Mouse (Mus musculus) stomach, embryonic 15.5 days (tissue): ENCODE data around the gene Ndel1. TPM values are rescaled to one million over a fixed set of nuclear protein-coding genes. Genes with fewer than 3 reads are reported as not detected.

ENCODE experiments used
- ATAC-seq: fragments of 200-750 bp; cut with Nextera tagmentation; 2 replicates; pipeline ENCODE4 v1.8.0; 2017; ENCODE audit warnings: low read depth, moderate number of reproducible peaks, moderate TSS enrichment; ENCODE audit not compliant: insufficient read depth, low FRiP score
- H3K27ac ChIP-seq: fragments of 300-500 bp; sonication (generic); 2 replicates; pipeline ENCODE4 v1.5.1; 2015; ENCODE audit warnings: mild to moderate bottlenecking, inconsistent platforms
- H3K27me3 ChIP-seq: fragments of 300-500 bp; sonication (generic); replicated peaks from 2 replicates; pipeline ENCODE4 v1.6.1; 2015; ENCODE audit warnings: inconsistent platforms
- H3K36me3 ChIP-seq: fragments of 300-500 bp; sonication (generic); 2 replicates; pipeline ENCODE4 v1.6.1; 2015; ENCODE audit warnings: inconsistent platforms
- H3K4me1 ChIP-seq: fragments of 300-500 bp; sonication (generic); 2 replicates; pipeline ENCODE4 v1.6.1; 2015; ENCODE audit warnings: inconsistent platforms
- H3K4me2 ChIP-seq: fragments of 300-500 bp; sonication (generic); 2 replicates; pipeline ENCODE4 v1.6.1; 2015; ENCODE audit warnings: mild to moderate bottlenecking, inconsistent platforms
- H3K4me3 ChIP-seq: fragments of 300-500 bp; sonication (generic); replicated peaks from 2 replicates; pipeline ENCODE4 v1.5.1; 2015; ENCODE audit warnings: inconsistent platforms
- H3K9ac ChIP-seq: fragments of 300-500 bp; sonication (generic); 2 replicates; pipeline ENCODE4 v1.6.1; 2015; ENCODE audit warnings: inconsistent platforms
- H3K9me3 ChIP-seq: fragments of 300-500 bp; sonication (generic); 2 replicates; pipeline ENCODE4 v1.6.1; 2016; ENCODE audit warnings: inconsistent platforms
- WGBS: fragments of 180-500 bp; shearing (Covaris S2); methylation state at CpG from one replicate; pipeline ENCODE4 v1.1.7; 2015; 5-methylcytosine and 5-hydroxymethylcytosine counted together
- polyA plus RNA-seq: library from polyadenylated mRNA; unstranded; fragments of >200 nt; fragmentation: Nextera tagmentation; extraction: Ambion mirVana; gene quantifications from 2 replicates; pipeline ENCODE4 v1.2.1, GENCODE M21; 2015

Ndel1 gene
- polyA plus RNA-seq, 1 experiment from 2014 or later: 80.4 TPM

DNA sequence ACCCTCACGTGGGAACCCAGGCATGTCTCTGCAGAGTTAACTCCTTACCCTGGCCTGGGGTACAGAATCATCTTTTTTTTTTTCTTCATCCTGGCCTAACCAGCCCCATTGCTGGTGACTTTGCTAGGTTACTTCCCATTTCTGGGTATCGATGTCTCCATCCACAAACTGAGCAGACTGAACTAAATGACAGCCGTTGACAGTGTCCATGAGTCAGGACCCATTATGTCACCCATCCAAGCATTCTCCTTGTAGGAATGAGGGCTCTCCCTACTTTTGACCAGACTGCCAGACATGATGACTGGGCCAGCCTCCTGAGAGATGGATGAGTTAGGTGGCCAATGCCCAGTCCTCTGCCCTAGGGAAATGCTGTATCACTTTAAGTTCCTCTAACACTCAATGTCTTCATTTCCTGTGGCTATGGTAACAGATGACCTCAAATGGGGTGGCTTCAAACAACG is 8.0 kb downstream of the Ndel1 start:
- no peak for ATAC-seq
- 60% methylated on average over 4 of the region's 4 CpGs for WGBS
- H3K4me1 ChIP-seq: 0 out of 2 replicates have a peak, but pooled peaks cover 8% of the 10 kb centered on the region
- no peak overlapping the region for H3K4me3 ChIP-seq
- no peak overlapping the region for H3K4me2 ChIP-seq
- no peak overlapping the region for H3K27ac ChIP-seq
- H3K36me3 ChIP-seq: no peaks in the 10 kb centered on the region
- no peaks in the 10 kb centered on the region for H3K9me3 ChIP-seq
- no peaks in the 10 kb centered on the region for H3K27me3 ChIP-seq
- H3K9ac ChIP-seq: no peak overlapping the region

DNA sequence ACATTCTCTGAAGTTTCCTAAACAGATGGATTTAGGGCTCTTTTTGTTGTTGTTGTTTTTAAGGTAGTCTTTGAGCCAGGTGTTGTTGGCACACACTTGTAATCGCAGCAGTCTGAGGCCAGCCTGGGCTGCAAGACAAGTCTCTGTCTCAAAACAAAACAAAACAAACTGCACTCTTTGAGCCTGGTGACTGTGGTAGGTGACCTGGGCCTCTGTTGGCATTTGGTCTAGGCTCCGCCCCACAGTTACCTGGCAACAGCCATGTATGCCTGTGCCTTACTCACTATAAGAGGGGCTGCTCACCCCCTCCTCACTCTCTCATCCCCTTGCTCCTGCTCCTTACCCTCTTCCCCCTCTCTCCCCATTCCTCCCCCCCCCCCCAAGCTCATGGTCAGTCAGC is 9.4 kb downstream of the Ndel1 start:
- whole genome bisulfite sequencing: 68% methylated on average over 2 of the region's 2 CpGs
- Histone ChIP-seq H3K27me3 (no peaks in the 10 kb centered on the region), H3K27ac (no peak overlapping the region), H3K36me3 (no peaks in the 10 kb centered on the region), H3K4me3 (no peak overlapping the region), H3K4me2 (no peak overlapping the region), H3K9me3 (no peaks in the 10 kb centered on the region), H3K9ac (no peak overlapping the region), H3K4me1 (0 out of 2 replicates have a peak, but pooled peaks cover 8% of the 10 kb centered on the region)
- ATAC-seq: no peak

DNA sequence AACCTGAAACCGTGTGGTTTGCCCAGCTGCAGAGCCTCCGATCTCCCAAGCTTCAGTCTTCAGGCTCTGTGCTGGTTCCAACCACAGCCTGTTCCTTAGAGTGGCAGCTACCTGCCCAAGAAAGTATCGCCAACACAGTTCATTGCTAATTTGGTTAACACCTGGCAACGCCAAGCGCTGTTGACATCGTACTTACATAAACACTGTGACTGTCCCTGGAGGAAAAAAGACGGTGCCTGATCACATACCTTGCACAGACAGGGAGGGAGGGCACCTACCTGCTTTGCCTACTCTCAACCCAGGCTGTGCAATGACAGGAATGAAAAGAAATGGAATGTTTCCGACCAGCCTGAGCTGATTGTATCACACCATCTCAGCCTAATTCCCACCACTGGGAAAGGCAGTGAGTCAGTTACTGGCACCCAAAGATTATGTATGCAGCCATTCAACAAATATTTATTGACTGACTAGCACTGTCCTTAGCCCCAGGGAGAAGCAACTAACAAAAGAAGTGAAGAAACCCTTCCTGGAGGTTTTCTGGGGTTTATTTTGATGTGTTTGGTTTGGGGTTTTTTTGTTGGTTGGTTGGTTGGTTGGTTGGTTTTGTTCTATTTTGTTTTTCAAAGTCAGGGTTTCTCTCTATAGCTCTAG is 11.6 kb downstream of the Ndel1 start:
- Histone ChIP-seq H3K4me2 (no peak overlapping the region), H3K9ac (no peak overlapping the region), H3K9me3 (no peaks in the 10 kb centered on the region), H3K36me3 (no peaks in the 10 kb centered on the region), H3K4me1 (0 out of 2 replicates have a peak, but pooled peaks cover 8% of the 10 kb centered on the region), H3K27me3 (no peaks in the 10 kb centered on the region), H3K4me3 (no peak overlapping the region), H3K27ac (no peak overlapping the region)
- WGBS: 67% methylated on average over 8 of the region's 8 CpGs
- ATAC-seq: no peak

DNA sequence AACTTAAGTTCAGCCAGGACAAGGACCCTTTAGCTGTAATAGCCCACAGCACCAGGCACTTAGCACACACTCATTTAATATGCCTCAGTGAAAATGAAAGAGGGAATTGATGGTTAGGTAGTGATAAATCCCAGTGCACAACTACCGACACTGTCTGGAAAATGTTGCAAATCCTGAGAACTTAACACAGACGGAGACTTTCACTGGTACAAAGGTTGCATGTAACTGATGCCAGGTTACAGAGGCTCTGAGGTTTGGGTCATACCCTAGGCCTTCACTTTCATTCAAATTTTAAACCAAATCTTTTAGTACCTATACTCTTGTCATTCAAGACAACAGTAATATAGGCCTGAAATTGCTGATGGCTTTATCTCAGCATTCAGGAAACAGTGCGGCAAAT is 14.3 kb downstream of the Ndel1 start:
- Histone ChIP-seq H3K4me3 (no peak overlapping the region), H3K9me3 (no peaks in the 10 kb centered on the region), H3K4me2 (no peak overlapping the region), H3K27ac (no peak overlapping the region), H3K36me3 (no peaks in the 10 kb centered on the region), H3K4me1 (peaks cover 7% of the 10 kb centered on the region), H3K9ac (no peak overlapping the region), H3K27me3 (no peaks in the 10 kb centered on the region)
- WGBS: 84% methylated on average over 3 of the region's 3 CpGs
- no peak for ATAC-seq

DNA sequence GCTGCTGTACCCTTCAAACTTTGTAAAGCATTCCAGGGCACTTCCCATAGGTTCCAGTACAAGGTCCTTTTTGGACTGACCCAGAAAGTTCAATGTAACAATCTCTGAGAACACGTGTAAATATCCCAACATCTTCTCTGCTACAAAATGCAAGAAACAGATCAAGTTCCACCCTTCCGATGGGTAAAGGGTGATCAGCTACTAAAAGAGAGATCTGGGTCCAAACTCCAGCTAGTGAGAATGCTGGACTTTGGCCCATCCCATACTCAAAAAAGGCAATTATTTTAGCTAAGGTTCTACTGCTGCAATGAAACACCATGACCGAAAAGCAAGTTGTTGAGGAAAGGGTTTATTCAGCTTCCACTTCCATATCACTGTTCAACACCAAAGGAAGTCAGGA is 17.0 kb downstream of the Ndel1 start:
- no peak for ATAC-seq
- Histone ChIP-seq H3K9ac (no peak overlapping the region), H3K4me1 (peaks cover 10% of the 10 kb centered on the region), H3K4me3 (no peak overlapping the region), H3K4me2 (no peak overlapping the region), H3K27me3 (no peaks in the 10 kb centered on the region), H3K27ac (peak overlapping the region; percentile 100; the same call in 1 of the 2 replicates), H3K36me3 (no peaks in the 10 kb centered on the region), H3K9me3 (no peaks in the 10 kb centered on the region)
- whole genome bisulfite sequencing: 79% methylated on average over 3 of the region's 3 CpGs

DNA sequence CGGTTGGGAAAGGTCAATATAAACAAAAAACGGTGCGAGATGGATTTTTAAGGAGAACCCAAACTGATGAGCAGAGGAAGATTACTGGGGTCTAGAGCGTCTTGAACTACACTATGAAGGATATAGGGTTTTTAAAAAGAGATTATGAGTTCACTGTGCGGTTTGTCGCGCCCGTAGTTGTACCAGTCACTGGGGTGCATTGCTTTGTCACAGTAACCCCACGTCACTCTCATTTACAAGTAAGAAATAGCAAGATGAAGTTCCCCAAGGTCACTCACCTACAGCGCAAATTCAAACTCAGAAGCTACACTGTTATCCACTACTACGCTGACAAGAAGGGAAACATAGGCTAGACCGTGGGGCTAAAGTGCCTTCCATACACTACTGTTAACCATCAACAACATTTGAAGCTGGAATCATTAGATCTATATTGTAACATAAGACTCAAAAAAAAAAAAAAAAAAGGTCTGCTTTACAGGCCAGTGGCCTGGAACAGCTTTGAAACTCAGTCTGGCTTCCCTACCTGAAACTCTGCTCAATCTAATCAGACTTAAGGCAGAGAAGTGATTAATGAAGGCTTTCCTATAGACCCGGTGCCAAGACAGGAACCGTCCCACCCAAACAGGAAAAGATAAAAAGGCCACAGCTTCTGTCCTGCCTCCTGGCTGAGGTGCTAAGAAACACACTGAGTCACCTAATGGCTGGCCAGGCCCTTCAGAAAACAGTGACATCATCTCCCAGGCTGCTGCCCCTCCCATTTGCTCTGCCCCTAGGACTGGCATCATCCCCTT is 17.9 kb downstream of the Ndel1 start:
- ATAC-seq: peak; percentile 19
- Histone ChIP-seq H3K36me3 (no peaks in the 10 kb centered on the region), H3K27ac (peak overlapping the region; percentile 100), H3K4me1 (peaks cover 10% of the 10 kb centered on the region), H3K9ac (peak overlapping the region; percentile 26; the same call in 1 of the 2 replicates), H3K4me2 (peak overlapping the region; percentile 61), H3K9me3 (no peaks in the 10 kb centered on the region), H3K4me3 (peak overlapping the region; percentile 91), H3K27me3 (no peaks in the 10 kb centered on the region)
- 28% methylated on average over 14 of the region's 14 CpGs for WGBS

DNA sequence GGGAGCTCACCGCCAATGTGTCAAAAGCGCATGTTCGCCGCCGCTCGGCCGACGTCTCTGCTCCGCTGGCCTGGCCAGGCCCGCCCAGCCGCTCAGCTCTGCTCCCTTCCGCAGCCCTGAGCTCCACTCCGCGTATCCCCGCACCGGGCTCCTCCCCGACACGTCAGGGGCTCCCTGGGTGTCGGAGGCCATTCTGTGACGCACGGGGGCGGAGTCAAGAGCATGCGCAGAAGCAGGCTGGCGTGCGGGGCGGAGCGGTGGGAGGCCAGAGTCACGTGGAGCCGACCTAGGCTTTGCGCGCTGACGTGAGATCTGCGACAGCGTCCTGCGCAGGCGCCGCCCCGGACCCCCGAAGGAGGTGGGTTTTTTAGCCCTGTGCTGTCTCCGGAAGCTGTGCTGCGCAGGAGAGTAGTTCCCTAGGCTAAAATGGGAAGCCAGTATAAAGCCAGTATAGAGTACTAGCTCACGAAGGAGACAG is 18.7 kb downstream of the Ndel1 start:
- Histone ChIP-seq H3K4me2 (peak overlapping the region; percentile 65), H3K4me3 (peak overlapping the region; percentile 91), H3K9ac (peak overlapping the region; percentile 90), H3K27ac (peak overlapping the region; percentile 100), H3K36me3 (no peaks in the 10 kb centered on the region), H3K9me3 (no peaks in the 10 kb centered on the region), H3K27me3 (no peaks in the 10 kb centered on the region), H3K4me1 (peaks cover 10% of the 10 kb centered on the region)
- ATAC-seq: peak; percentile 99
- under 1% methylated on average over 42 of the region's 42 CpGs for WGBS

DNA sequence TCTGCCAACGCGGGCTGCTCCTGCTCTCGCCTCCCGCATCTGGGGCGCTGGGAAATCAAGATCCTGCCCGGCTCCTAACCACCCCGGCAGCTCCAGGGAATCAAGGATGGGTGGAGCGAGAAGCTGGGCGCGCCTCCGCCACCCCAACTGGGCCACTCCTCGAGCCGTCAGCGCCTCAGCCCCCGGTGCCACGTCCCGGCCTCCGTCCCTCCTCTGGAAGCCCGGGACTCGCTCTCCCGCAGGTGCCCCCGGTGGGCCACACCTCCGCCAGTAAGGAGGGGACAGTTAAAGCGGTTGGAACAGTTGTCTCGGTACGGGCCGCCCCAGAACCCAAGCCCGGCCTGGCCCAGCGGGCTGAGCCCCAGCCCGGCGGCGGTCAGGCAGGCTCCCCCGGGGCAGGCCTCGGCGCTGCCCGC is 19.2 kb downstream of the Ndel1 start:
- 0% methylated on average over 35 of the region's 36 CpGs for WGBS
- Histone ChIP-seq H3K9ac (peak overlapping the region; percentile 90), H3K36me3 (no peaks in the 10 kb centered on the region), H3K4me3 (peak overlapping the region; percentile 91), H3K9me3 (no peaks in the 10 kb centered on the region), H3K27me3 (no peaks in the 10 kb centered on the region), H3K4me1 (peaks cover 10% of the 10 kb centered on the region), H3K27ac (peak overlapping the region; percentile 100), H3K4me2 (peak overlapping the region; percentile 65)
- ATAC-seq: peak; percentile 68

DNA sequence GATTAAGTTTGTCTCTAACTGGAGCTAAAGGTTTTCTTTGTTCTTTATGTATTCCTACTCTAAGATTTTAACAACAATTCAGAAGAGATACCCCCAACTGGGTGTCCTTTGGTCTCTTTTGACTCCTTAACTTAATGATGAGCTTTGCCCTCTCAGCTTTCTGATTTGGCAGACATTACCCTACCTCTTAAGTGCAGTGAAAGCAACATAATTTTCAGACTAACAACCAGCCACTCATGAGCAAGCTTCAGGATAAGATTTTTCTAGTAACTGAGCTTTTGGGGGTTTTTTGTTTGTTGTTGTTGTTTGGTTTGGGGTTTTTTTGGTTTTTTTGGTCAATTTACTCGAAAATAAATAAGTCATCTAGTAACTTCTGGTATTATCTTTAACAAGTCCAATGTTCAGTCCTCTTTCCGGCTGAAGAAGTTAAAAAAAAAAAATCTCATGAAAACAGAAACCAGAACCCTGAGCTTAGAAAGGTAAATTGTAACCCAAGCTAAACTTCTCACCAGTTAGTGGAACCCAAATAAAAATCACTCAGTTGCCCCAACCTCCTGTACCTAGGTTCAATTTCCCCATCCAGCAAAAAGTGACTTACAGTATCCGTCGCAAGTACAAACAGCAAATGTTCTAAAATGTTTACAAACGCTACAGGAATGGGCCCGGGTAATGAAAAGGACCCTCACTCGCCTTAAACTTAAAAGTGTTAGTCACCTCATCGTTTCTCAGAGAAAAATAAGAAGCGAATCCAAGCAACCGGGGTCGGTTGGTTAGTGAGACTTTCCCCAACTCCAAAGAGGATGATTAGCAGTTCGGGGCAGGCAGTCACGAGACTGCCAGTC is 19.8 kb downstream of the Ndel1 start:
- peak overlapping the region; percentile 65 for H3K4me2 ChIP-seq
- no peaks in the 10 kb centered on the region for H3K27me3 ChIP-seq
- 2% methylated on average over 13 of the region's 13 CpGs for WGBS
- no peaks in the 10 kb centered on the region for H3K36me3 ChIP-seq
- peak overlapping the region; percentile 91 for H3K4me3 ChIP-seq
- no peak for ATAC-seq
- peak overlapping the region; percentile 100 for H3K27ac ChIP-seq
- H3K9ac ChIP-seq: peak overlapping the region; percentile 90
- H3K4me1 ChIP-seq: peaks cover 10% of the 10 kb centered on the region
- H3K9me3 ChIP-seq: no peaks in the 10 kb centered on the region

DNA sequence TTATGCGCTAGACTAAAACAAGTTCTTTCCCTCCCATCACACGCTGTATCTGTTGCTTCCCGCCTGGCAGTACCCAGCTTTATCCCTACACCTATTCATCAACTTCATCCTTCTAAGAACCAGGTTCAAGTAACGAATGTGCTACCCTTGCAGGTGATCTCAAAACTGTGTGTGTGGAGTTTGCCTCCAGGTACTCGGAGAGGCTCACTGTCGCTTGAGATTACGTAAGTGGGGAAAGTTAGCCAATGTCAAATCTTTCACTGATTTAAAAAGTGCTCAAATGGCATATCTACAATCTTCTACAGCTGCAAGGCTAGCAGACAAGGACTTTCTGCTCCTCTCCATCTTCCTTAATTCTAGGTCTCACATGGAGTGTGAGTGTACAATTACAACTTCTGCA is 20.8 kb downstream of the Ndel1 start:
- no peak overlapping the region for H3K9ac ChIP-seq
- no peak overlapping the region for H3K27ac ChIP-seq
- 72% methylated on average over 7 of the region's 7 CpGs for WGBS

DNA sequence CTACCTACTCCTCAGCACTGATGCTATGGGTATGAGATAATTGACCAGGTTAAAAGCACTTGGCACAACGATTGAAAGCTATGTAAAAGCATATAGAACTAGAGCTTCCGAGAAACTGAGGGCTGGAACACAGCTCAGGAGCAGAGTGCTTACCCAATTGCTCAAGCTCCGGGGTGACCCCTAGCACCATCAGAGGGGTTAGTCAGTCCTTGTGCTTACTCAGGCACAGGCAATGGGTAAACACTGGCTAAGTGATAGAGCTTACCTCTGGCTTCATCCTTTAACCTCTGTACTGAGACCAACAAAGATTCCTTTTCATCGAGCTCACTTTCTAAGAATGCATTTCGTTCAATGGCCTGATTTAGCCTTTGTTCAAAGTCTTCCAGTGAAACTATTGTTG is 32.1 kb downstream of the Ndel1 start:
- peaks cover 36% of the 10 kb centered on the region for H3K36me3 ChIP-seq
- no peaks in the 10 kb centered on the region for H3K27me3 ChIP-seq
- H3K9ac ChIP-seq: no peak overlapping the region
- H3K4me2 ChIP-seq: no peak overlapping the region
- WGBS: 70% methylated on average over 5 of the region's 5 CpGs
- H3K27ac ChIP-seq: no peak overlapping the region
- H3K4me1 ChIP-seq: no peaks in the 10 kb centered on the region
- no peaks in the 10 kb centered on the region for H3K9me3 ChIP-seq
- ATAC-seq: no peak
- H3K4me3 ChIP-seq: no peak overlapping the region

More for the DNA sequence above, 20.8 kb downstream of the Ndel1 start:
- no peak overlapping the region for H3K4me3 ChIP-seq
- H3K36me3 ChIP-seq: no peaks in the 10 kb centered on the region
- peaks cover 10% of the 10 kb centered on the region for H3K4me1 ChIP-seq
- no peaks in the 10 kb centered on the region for H3K27me3 ChIP-seq
- H3K4me2 ChIP-seq: peak overlapping the region; percentile 24
- ATAC-seq: no peak
- no peaks in the 10 kb centered on the region for H3K9me3 ChIP-seq
